Mouse (Mus musculus): ENCODE measurements around the gene Serpina6. TPM values are rescaled to one million over a fixed set of nuclear protein-coding genes. Genes with fewer than 3 reads are reported as not detected.
"Not testable (repeated sequence)": the region's sequence is repeated elsewhere in the genome, so short reads cannot be mapped to it uniquely, and the experiment has no call there.

The Serpina6 gene
- polyA plus RNA-seq, 1 experiment: 0.20 TPM

DNA sequence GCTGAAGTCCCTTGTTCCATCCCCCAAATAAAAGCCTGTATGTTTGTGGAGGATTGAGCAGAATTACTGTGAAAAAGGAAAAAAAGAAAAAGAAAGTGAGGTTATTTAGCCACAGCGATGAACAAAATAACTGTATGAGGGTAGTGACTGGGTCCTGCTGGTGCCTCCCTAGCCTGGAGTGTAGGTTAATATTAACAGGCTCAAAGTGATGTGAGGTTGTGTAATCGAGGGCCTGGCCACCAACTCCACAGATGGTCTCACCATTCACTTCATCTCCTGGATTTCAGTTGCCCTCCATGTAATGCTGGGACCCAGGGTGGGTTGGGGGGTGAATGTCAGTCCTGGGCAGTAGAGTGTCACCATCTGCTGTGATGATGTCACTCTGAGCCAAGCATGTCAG is 24.7 kb upstream of the Serpina6 start:
- Histone ChIP-seq H3K4me2 (ENCODE audit: low read depth) (no peak overlapping the region), H3K27me3 (ENCODE audit: control insufficient read depth, insufficient read depth, insufficient read length) (no peaks in the 10 kb centered on the region), H3K4me3 (no peak overlapping the region), H3K79me2 (ENCODE audit: control insufficient read depth, insufficient read depth) (no peaks in the 10 kb centered on the region), H3K36me3 (ENCODE audit: control insufficient read depth, insufficient read depth) (no peaks in the 10 kb centered on the region), H3ac (ENCODE audit: control insufficient read depth, insufficient read length) (no peak overlapping the region)
- TF ChIP-seq REST (IDR thresholded peaks at IDR 0.05; ENCODE audit: insufficient read depth, insufficient read length) (no peak), TCF12 (IDR thresholded peaks at IDR 0.05; ENCODE audit: insufficient read depth, poor library complexity, severe bottlenecking) (no peak), TCF3 (IDR thresholded peaks at IDR 0.05; ENCODE audit: insufficient read length, low read depth) (no peak), CEBPB (IDR thresholded peaks at IDR 0.05; ENCODE audit: insufficient read depth, poor library complexity, severe bottlenecking) (no peak), MYOG (IDR thresholded peaks at IDR 0.05; ENCODE audit: control insufficient read depth in 1 of 3, insufficient read depth in 1 of 3, insufficient read length in 2 of 3, low read depth in 2 of 3) (no peak), POLR2A (IDR thresholded peaks at IDR 0.05; ENCODE audit: insufficient read length, low read depth) (no peak), USF1 (IDR thresholded peaks at IDR 0.05; ENCODE audit: low read depth) (no peak), MAX (IDR thresholded peaks at IDR 0.05; ENCODE audit: low read depth) (no peak), POLR2AphosphoS2 (IDR thresholded peaks at IDR 0.05; ENCODE audit: insufficient read length, low read depth) (no peak), SRF (IDR thresholded peaks at IDR 0.05; ENCODE audit: control insufficient read depth, insufficient read length, low read depth) (no peak), E2F4 (IDR thresholded peaks at IDR 0.05; ENCODE audit: insufficient read depth) (no peak), MYOD1 (IDR thresholded peaks at IDR 0.05; ENCODE audit: control insufficient read depth in 1 of 3, insufficient read length in 2 of 3, low read depth in 2 of 3) (no peak)

DNA sequence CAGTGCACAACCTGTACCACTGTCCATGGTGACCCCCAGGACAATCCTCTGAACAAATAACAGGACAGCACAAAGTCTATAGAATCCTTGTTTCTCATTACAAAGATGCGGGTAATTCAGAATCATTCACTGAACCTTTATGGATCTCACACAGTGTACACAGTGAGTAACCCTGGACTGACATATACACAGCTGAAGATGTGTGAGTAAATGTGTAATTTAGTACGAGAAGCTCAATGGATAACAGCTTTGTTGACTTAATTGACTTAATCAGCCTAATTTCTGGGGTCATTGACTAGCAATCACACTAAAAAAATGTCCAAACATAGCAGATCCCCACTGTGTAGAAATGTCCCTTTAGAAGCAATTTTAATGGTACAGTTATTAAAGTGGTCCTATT is 24.2 kb upstream of the Serpina6 start:
- Histone ChIP-seq H3K4me3 (no peak overlapping the region), H3K4me2 (ENCODE audit: low read depth) (no peak overlapping the region), H3ac (ENCODE audit: control insufficient read depth, insufficient read length) (no peak overlapping the region), H3K27me3 (ENCODE audit: control insufficient read depth, insufficient read depth, insufficient read length) (no peaks in the 10 kb centered on the region), H3K79me2 (ENCODE audit: control insufficient read depth, insufficient read depth) (no peaks in the 10 kb centered on the region), H3K36me3 (ENCODE audit: control insufficient read depth, insufficient read depth) (no peaks in the 10 kb centered on the region)
- TF ChIP-seq CEBPB (IDR thresholded peaks at IDR 0.05; ENCODE audit: insufficient read depth, poor library complexity, severe bottlenecking): no peak
- no peak for TF ChIP-seq USF1 (IDR thresholded peaks at IDR 0.05; ENCODE audit: low read depth)
- no peak for TF ChIP-seq REST (IDR thresholded peaks at IDR 0.05; ENCODE audit: insufficient read depth, insufficient read length)
- TF ChIP-seq SRF (IDR thresholded peaks at IDR 0.05; ENCODE audit: control insufficient read depth, insufficient read length, low read depth): no peak
- no peak for TF ChIP-seq POLR2A (IDR thresholded peaks at IDR 0.05; ENCODE audit: insufficient read length, low read depth)
- no peak for TF ChIP-seq MAX (IDR thresholded peaks at IDR 0.05; ENCODE audit: low read depth)
- TF ChIP-seq E2F4 (IDR thresholded peaks at IDR 0.05; ENCODE audit: insufficient read depth): no peak
- no peak for TF ChIP-seq TCF12 (IDR thresholded peaks at IDR 0.05; ENCODE audit: insufficient read depth, poor library complexity, severe bottlenecking)
- TF ChIP-seq TCF3 (IDR thresholded peaks at IDR 0.05; ENCODE audit: insufficient read length, low read depth): no peak
- no peak for TF ChIP-seq MYOG (IDR thresholded peaks at IDR 0.05; ENCODE audit: control insufficient read depth in 1 of 3, insufficient read depth in 1 of 3, insufficient read length in 2 of 3, low read depth in 2 of 3)
- TF ChIP-seq POLR2AphosphoS2 (IDR thresholded peaks at IDR 0.05; ENCODE audit: insufficient read length, low read depth): no peak
- no peak for TF ChIP-seq MYOD1 (IDR thresholded peaks at IDR 0.05; ENCODE audit: control insufficient read depth in 1 of 3, insufficient read length in 2 of 3, low read depth in 2 of 3)

DNA sequence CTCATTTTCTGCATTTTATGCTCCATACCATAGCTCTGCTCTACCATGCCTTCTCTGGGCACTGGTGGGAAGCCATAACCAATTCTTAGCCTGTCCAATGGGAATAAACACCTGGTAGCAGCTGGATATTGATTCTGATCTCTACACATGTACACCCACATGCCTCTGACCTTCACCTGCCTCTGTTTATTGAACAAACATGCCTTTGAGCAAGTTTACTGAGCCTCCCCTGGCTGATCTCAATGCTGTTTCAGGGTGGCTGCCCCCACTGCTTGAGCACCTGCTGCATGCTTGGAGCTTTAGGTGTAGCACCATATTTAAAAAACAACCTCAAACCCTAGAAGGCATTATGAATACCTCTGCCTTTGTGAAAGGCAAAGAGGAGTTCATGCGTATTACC is 22.8 kb upstream of the Serpina6 start:
- not testable (repeated sequence) for H3ac ChIP-seq (ENCODE audit: control insufficient read depth, insufficient read length); H3K36me3 ChIP-seq (ENCODE audit: control insufficient read depth, insufficient read depth); H3K4me3 ChIP-seq; H3K4me2 ChIP-seq (ENCODE audit: low read depth); H3K27me3 ChIP-seq (ENCODE audit: control insufficient read depth, insufficient read depth, insufficient read length); H3K79me2 ChIP-seq (ENCODE audit: control insufficient read depth, insufficient read depth)

DNA sequence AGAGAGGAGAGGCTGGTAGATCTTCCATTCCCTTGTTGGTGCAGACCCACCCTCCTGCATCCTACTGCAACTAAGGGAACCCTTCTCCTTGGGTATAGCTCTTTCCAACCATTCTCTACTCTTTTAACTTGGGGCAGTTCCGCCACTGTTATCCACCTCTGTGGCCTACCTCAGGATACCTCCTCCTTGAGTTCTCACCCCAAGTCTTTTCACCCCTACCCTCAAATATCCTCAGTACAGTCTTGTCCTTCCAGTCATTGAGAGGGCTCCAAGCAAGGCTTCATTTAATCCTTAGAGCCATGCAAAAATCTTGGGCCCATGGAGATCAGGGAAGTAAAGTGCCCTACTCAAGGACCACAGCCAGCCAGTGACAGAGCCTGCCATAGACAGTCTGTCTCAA is 19.0 kb upstream of the Serpina6 start, which contains the start of gene Serpina16:
Gene Serpina16, minus strand, starts transcription at position 101 of the 400 bp plus-strand sequence.
- Histone ChIP-seq H3K79me2 (ENCODE audit: control insufficient read depth, insufficient read depth) (no peaks in the 10 kb centered on the region), H3K4me3 (no peak within 1 kb of the TSS), H3K36me3 (ENCODE audit: control insufficient read depth, insufficient read depth) (no peaks in the 10 kb centered on the region), H3K4me2 (ENCODE audit: low read depth) (no peak within 1 kb of the TSS), H3K27me3 (ENCODE audit: control insufficient read depth, insufficient read depth, insufficient read length) (no peaks in the 10 kb centered on the region), H3ac (ENCODE audit: control insufficient read depth, insufficient read length) (no peak within 1 kb of the TSS)
- no peak for TF ChIP-seq USF1 (IDR thresholded peaks at IDR 0.05; ENCODE audit: low read depth)
- TF ChIP-seq POLR2AphosphoS2 (IDR thresholded peaks at IDR 0.05; ENCODE audit: insufficient read length, low read depth): no peak
- TF ChIP-seq TCF12 (IDR thresholded peaks at IDR 0.05; ENCODE audit: insufficient read depth, poor library complexity, severe bottlenecking): no peak
- TF ChIP-seq E2F4 (IDR thresholded peaks at IDR 0.05; ENCODE audit: insufficient read depth): no peak
- TF ChIP-seq REST (IDR thresholded peaks at IDR 0.05; ENCODE audit: insufficient read depth, insufficient read length): no peak
- TF ChIP-seq TCF3 (IDR thresholded peaks at IDR 0.05; ENCODE audit: insufficient read length, low read depth): no peak
- TF ChIP-seq MYOD1 (IDR thresholded peaks at IDR 0.05; ENCODE audit: control insufficient read depth in 1 of 3, insufficient read length in 2 of 3, low read depth in 2 of 3): no peak
- TF ChIP-seq POLR2A (IDR thresholded peaks at IDR 0.05; ENCODE audit: insufficient read length, low read depth): no peak
- TF ChIP-seq SRF (IDR thresholded peaks at IDR 0.05; ENCODE audit: control insufficient read depth, insufficient read length, low read depth): no peak

DNA sequence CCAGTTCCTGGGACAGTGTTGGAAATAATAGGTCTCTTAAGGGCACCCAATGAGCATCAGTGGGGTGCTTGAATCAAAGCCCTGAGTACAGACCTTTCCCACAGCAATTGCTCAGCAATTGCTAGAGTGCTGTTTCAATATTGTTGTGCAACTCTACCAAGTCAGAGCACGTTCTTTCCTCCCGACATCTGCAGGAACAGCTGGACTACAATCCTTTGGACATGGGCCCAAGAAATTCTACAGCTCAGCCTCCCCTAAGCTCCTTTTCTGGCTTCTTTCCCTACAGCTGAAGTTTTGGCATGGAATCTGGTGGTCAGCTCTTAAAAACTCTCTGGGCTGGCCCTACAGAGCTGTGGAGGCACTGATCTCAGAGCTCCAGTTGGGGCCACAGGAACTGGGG is 16.2 kb upstream of the Serpina6 start:
- Histone ChIP-seq H3K36me3 (ENCODE audit: control insufficient read depth, insufficient read depth) (no peaks in the 10 kb centered on the region), H3ac (ENCODE audit: control insufficient read depth, insufficient read length) (no peak overlapping the region), H3K27me3 (ENCODE audit: control insufficient read depth, insufficient read depth, insufficient read length) (no peaks in the 10 kb centered on the region), H3K79me2 (ENCODE audit: control insufficient read depth, insufficient read depth) (no peaks in the 10 kb centered on the region), H3K4me3 (no peak overlapping the region), H3K4me2 (ENCODE audit: low read depth) (no peak overlapping the region)
- TF ChIP-seq MYOD1 (IDR thresholded peaks at IDR 0.05; ENCODE audit: control insufficient read depth in 1 of 3, insufficient read length in 2 of 3, low read depth in 2 of 3) (peak in 2 of 3 experiments; percentile 41 to 83), TCF12 (IDR thresholded peaks at IDR 0.05; ENCODE audit: insufficient read depth, poor library complexity, severe bottlenecking) (peak; percentile 55), POLR2AphosphoS2 (IDR thresholded peaks at IDR 0.05; ENCODE audit: insufficient read length, low read depth) (no peak), CEBPB (IDR thresholded peaks at IDR 0.05; ENCODE audit: insufficient read depth, poor library complexity, severe bottlenecking) (peak; percentile 97), TCF3 (IDR thresholded peaks at IDR 0.05; ENCODE audit: insufficient read length, low read depth) (peak; percentile 21), E2F4 (IDR thresholded peaks at IDR 0.05; ENCODE audit: insufficient read depth) (no peak)
